Mouse (Mus musculus): ENCODE measurements around the gene Hsh2d. TPM values are rescaled to one million over a fixed set of nuclear protein-coding genes. Genes with fewer than 3 reads are reported as not detected.
A peak's percentile ranks its signal among the peaks of the same experiment; 100 is the strongest.

The Hsh2d gene
- polyA plus RNA-seq, 1 experiment from 2014 or later: not detected

DNA sequence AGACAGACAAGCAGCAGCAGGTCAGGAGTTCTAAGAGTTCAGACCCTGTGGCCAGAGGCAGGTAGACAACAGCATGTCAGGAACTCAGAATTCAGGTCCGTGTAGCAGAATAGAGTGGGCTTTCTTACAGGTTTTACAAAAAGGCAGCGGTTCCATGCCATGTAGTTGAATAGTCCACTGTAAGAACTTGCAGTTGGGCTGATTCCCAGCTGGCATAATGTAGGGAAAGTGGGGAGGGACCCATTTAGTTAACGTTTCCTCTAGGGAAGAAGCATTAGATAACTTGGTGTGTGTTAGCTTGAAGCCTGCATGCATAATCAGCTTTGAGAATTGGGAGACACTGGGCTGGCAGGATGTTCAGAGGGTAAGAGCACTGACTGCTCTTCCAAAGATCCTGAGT lies 30.7 kb upstream of the Hsh2d start:
- H3K4me3 ChIP-seq (replicated peaks): no peak overlapping the region
- H3K27me3 ChIP-seq (replicated peaks): no peaks in the 10 kb centered on the region
- no peaks in the 10 kb centered on the region for H3K36me3 ChIP-seq
- WGBS: 76% methylated on average over 3 of the region's 3 CpGs
- H3K9me3 ChIP-seq (replicated peaks): no peaks in the 10 kb centered on the region
- ATAC-seq (ENCODE audit: low FRiP score): no peak
- H3K4me1 ChIP-seq: peaks cover 33% of the 10 kb centered on the region
- H3K4me2 ChIP-seq: no peak overlapping the region
- no peak overlapping the region for H3K27ac ChIP-seq (replicated peaks)
- H3K9ac ChIP-seq (replicated peaks): no peak overlapping the region

DNA sequence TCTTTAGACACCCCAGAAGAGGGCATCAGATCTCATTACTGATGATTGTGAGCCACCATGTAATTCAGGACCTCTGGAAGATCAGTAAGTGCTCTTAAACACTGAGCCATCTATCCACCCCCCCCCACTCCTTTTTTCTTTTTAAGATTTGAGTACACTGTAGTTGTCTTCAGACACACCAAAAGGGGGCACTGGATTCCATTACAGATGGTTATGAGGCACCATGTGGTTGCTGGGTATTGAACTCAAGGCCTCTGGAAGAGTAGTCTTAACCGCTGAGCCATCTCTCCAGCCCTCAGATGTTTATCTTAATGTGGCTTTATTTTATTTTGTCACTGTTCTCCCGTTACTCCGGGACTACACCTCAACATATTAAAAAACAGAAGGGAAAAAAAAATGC lies 29.4 kb upstream of the Hsh2d start:
- Histone ChIP-seq H3K27me3 (replicated peaks) (no peaks in the 10 kb centered on the region), H3K4me2 (peak overlapping the region; percentile 65), H3K36me3 (no peaks in the 10 kb centered on the region), H3K27ac (replicated peaks) (no peak overlapping the region), H3K4me1 (peaks cover 33% of the 10 kb centered on the region), H3K9me3 (replicated peaks) (no peaks in the 10 kb centered on the region), H3K4me3 (replicated peaks) (peak overlapping the region; percentile 90), H3K9ac (replicated peaks) (peak overlapping the region; percentile 61)
- WGBS: 76% methylated on average over 3 of the region's 3 CpGs
- no peak for ATAC-seq (ENCODE audit: low FRiP score)

DNA sequence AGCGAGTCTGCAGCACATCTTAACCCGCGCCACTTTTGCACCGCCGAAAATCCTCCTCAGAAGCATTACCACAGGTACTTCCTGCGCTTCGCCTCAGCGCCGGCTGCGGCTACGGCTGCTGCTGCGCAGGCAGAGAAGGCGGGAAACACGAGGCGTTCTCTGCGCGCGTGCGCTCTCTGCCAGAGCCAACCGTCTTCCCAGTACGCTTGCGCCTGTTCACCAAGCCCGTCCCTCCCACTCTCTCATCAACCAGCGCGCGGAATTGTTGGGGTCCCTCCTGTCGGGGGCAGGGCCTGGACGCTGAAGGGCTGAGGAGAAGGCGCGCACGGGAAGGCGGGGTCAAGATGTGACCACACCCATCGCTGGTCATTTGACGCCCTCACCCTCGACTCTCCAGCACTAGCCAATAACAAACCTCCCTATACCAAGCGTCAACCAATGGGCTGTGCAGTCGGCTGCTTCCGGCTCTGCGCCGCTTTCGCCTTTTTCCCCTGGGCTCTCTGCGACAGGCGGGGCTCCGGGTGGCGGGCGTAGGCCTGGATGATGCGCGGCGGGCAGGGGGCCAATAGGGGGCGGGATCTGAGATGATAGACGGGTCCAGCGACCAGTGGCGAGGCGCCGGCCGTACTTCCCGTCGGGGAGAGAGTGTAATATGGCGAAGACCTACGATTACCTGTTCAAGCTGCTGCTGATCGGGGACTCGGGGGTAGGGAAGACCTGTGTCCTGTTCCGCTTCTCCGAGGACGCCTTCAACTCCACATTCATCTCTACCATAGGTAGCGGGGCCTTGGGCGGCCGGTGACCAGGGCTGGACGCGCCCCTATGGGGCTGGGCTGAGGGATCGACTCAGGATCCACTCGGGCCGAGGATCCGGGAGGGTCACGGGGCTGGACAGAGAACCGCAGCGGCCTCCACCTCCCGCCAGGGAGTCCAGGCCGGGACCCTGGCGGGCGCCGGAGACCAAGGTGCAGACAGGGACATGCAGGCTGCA lies 28.4 kb upstream of the Hsh2d start, which contains the start of gene Rab8a:
Gene Rab8a, plus strand, starts transcription at position 494 of the 991 bp plus-strand sequence.
- Histone ChIP-seq H3K9me3 (replicated peaks) (no peaks in the 10 kb centered on the region), H3K36me3 (no peaks in the 10 kb centered on the region), H3K27ac (replicated peaks) (peak within 1 kb of the TSS; percentile 86), H3K4me2 (peak within 1 kb of the TSS; percentile 65), H3K4me1 (peaks cover 33% of the 10 kb centered on the region), H3K4me3 (replicated peaks) (peak within 1 kb of the TSS; percentile 90), H3K27me3 (replicated peaks) (no peaks in the 10 kb centered on the region), H3K9ac (replicated peaks) (peak within 1 kb of the TSS; percentile 88)
- ATAC-seq (ENCODE audit: low FRiP score): peak; percentile 98
- WGBS: under 1% methylated on average over 82 of the region's 82 CpGs

DNA sequence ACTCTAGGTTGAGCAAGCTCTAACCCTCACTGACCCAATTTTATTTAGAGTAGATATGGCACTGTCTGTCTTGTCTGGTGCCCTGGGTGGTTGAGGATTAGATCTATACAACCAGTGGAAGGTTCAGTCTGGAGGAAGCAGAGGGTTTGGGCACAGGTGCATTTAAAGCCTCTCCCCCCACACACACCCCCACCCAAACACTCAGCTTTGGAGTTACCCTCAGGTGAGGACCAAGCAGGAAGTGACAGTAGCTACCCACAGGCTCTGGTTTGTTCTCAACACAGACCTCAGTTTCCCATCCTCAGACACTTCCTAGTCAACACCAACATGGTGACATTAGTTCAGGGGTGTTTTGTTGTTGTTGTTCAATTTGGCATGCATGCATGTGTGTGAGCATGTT lies 26.6 kb upstream of the Hsh2d start:
- Histone ChIP-seq H3K27ac (replicated peaks) (no peak overlapping the region), H3K4me2 (peak overlapping the region; percentile 65), H3K4me3 (replicated peaks) (peak overlapping the region; percentile 90; the same call in 1 of the 2 replicates)

DNA sequence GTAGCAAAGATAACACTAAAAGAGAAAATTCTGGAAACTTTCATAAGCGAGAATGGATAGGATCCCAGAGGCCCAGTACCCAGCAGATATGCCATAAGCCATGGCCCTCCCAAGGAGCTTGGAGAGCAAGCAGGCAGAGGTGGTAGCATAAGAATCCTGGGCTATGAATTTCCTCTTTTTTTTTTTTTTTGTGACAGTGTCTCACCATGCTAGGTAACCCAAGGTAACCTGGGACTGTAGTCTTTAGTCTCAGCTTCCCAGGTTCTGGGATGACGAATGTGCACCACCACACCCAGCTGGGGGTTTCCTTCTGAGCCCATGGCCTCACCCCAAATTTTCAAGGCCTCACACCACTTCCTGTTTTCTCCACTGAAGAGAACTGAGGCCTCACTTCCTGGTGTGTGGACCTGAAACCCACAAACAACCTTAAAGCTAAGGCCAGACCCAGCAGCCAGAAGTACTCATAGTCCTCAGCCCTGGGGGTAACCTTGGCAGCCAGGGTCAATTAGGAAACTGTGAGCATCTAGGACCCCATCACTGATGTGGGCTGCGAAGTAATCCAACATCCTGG lies 20.3 kb upstream of the Hsh2d start:
- WGBS: 92% methylated on average over 3 of the region's 3 CpGs
- Histone ChIP-seq H3K9me3 (replicated peaks) (no peaks in the 10 kb centered on the region), H3K36me3 (peaks cover 60% of the 10 kb centered on the region), H3K4me1 (no peaks in the 10 kb centered on the region), H3K4me2 (no peak overlapping the region), H3K4me3 (replicated peaks) (no peak overlapping the region), H3K27me3 (replicated peaks) (no peaks in the 10 kb centered on the region), H3K27ac (replicated peaks) (no peak overlapping the region), H3K9ac (replicated peaks) (no peak overlapping the region)
- ATAC-seq (ENCODE audit: low FRiP score): no peak

More for the DNA sequence above, 26.6 kb upstream of the Hsh2d start:
- Histone ChIP-seq H3K36me3 (no peaks in the 10 kb centered on the region), H3K27me3 (replicated peaks) (no peaks in the 10 kb centered on the region), H3K9me3 (replicated peaks) (no peaks in the 10 kb centered on the region), H3K4me1 (peaks cover 33% of the 10 kb centered on the region), H3K9ac (replicated peaks) (no peak overlapping the region)
- no peak for ATAC-seq (ENCODE audit: low FRiP score)

DNA sequence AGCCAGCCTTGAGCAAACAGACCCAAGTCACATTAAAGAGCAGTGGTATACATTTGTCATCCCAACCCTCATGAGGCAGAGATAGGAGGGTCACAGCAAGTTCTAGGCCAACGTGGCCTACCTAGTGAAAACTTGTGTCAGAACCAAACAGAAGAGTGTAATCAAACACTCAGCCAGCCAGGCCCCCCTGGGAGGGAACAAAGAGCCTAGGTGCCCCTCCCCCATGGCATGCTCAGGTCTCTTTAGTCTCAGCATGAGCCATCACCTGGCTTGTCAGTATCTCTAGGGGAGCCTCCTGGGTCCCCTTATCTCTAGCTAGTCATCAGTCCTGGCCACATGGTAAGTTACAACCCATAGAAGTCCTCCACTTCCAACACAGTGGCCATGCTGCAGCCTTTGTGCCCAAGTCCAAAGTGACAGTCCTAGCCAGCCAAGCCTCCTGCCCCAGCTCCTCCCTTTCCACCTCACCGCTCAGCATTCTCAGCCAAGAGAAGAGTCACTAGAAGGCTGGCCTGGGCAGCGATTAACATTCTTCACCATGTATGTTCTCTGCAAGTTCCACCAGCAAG lies 19.7 kb upstream of the Hsh2d start:
- WGBS: 82% methylated on average over 3 of the region's 3 CpGs
- no peak for ATAC-seq (ENCODE audit: low FRiP score)
- Histone ChIP-seq H3K4me3 (replicated peaks) (no peak overlapping the region), H3K9me3 (replicated peaks) (no peaks in the 10 kb centered on the region), H3K27ac (replicated peaks) (no peak overlapping the region), H3K27me3 (replicated peaks) (no peaks in the 10 kb centered on the region), H3K9ac (replicated peaks) (no peak overlapping the region), H3K36me3 (peaks cover 66% of the 10 kb centered on the region), H3K4me2 (no peak overlapping the region), H3K4me1 (no peaks in the 10 kb centered on the region)

DNA sequence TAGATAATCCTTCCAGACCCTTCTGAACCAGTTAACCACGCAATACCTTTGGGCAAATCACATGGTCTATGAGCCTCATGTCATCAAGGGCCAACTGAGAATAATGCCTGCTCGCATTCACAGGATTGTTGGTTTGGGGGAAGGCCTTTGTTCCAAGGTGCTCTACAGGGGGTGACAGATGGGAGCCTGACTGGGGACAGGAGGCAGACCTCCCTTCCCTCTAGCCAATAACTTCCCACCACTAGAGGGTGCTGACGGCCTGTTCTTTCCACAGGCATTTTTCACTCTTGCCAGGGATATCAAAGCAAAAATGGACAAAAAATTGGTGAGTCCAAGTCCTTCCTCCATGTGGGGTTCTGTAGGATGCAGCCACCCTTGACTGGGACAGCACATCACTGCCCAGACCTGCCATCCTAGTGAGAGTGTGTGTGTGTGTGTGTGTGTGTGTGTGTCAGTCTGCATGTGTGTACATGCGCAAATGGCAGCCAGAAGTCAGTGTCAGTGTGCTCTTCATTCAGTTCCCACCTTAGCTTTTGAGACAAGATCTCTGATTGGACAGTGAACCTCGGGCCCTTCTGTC lies 12.0 kb upstream of the Hsh2d start:
- Histone ChIP-seq H3K9me3 (replicated peaks) (no peaks in the 10 kb centered on the region), H3K36me3 (peaks cover 92% of the 10 kb centered on the region), H3K4me2 (no peak overlapping the region), H3K27me3 (replicated peaks) (no peaks in the 10 kb centered on the region), H3K4me3 (replicated peaks) (no peak overlapping the region), H3K4me1 (no peaks in the 10 kb centered on the region), H3K27ac (replicated peaks) (no peak overlapping the region), H3K9ac (replicated peaks) (no peak overlapping the region)
- ATAC-seq (ENCODE audit: low FRiP score): peak; percentile 18; the same call in 1 of the 2 replicates
- WGBS: 57% methylated on average over 5 of the region's 5 CpGs

DNA sequence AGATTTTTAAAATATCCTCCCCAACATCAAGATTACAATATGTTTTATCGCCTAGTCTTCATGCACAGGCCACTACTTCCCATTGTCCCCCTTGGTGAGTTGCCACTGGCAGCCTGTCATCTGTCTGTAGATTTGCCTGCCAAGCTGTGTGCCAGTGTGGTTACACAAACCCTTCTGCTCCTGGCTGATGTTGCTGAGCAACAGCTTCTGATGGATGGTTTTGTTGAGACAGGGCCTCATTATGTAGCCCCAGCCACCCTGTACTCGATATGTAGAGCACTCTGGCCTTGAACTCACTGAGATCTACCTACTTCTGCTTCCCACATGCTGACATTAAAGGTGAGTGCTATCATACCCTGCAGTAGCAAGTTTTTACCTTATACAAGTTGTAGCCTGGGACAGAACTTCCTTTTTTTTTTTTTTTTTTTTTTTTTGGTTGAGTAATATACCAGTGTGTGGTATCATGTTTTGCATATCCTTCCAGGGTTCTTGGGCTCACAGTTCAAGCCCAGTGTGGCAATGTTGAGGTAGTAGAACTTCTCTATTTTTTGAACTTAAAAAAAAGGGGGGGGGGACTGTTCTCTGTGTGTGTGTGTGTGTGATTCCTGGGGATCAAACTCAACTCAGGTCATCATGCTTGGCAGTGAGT lies 5.8 kb upstream of the Hsh2d start:
- H3K4me1 ChIP-seq: no peaks in the 10 kb centered on the region
- no peak overlapping the region for H3K9ac ChIP-seq (replicated peaks)
- no peak overlapping the region for H3K4me2 ChIP-seq
- H3K9me3 ChIP-seq (replicated peaks): no peaks in the 10 kb centered on the region
- 63% methylated on average over 2 of the region's 2 CpGs for WGBS
- no peak overlapping the region for H3K4me3 ChIP-seq (replicated peaks)
- no peaks in the 10 kb centered on the region for H3K27me3 ChIP-seq (replicated peaks)
- H3K27ac ChIP-seq (replicated peaks): no peak overlapping the region
- H3K36me3 ChIP-seq: peaks cover 31% of the 10 kb centered on the region
- ATAC-seq (ENCODE audit: low FRiP score): no peak

DNA sequence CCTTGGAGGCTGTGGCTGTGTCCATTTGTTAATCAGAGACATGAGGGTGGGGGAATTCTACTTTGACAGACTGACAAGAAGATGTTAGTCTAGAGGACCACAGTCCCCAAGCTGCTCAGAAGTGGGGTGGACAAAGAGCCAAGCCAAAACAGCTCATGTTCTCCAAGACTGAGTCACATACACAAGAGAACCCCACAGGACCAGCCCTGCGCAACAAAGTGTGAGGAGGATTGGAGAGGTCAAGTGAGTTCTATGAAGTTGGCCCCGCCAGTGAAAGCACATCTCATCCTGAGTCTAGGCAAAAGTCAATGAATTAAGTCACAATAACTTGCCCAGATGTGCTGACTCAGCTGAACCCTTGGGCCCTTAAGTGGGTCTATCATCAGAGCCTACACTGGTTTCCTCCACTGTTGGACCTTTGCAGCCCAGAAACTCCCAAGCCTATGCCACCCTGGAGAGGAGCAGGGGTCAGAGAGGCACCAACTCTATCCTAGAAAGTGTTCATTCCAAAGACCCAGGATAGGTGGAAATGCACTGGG lies 1.6 kb upstream of the Hsh2d start:
- no peak overlapping the region for H3K4me2 ChIP-seq
- H3K27me3 ChIP-seq (replicated peaks): no peaks in the 10 kb centered on the region
- H3K9ac ChIP-seq (replicated peaks): no peak overlapping the region
- 82% methylated on average over 2 of the region's 2 CpGs for WGBS
- H3K4me1 ChIP-seq: no peaks in the 10 kb centered on the region
- no peak for ATAC-seq (ENCODE audit: low FRiP score)
- no peak overlapping the region for H3K4me3 ChIP-seq (replicated peaks)
- no peaks in the 10 kb centered on the region for H3K9me3 ChIP-seq (replicated peaks)
- H3K36me3 ChIP-seq: no peaks in the 10 kb centered on the region
- no peak overlapping the region for H3K27ac ChIP-seq (replicated peaks)

DNA sequence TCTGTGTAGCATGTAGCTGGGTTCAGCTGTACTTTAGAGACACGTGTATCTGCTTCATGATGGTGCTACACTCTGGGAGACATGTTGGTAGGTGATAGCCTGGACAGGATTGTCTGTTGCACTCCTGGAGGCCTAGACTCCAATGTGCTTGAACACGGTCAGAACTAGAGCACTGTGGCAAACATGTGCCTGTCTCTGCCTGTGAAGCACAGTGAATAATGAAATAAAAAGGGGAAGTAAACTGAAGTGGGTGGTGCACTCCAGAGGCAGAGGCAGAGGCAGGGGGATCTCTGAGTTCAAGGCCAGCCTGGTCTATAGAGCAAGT lies 739 bp downstream of the Hsh2d start:
- Histone ChIP-seq H3K27ac (replicated peaks) (no peak overlapping the region), H3K4me1 (no peaks in the 10 kb centered on the region), H3K9me3 (replicated peaks) (no peaks in the 10 kb centered on the region), H3K27me3 (replicated peaks) (no peaks in the 10 kb centered on the region), H3K36me3 (no peaks in the 10 kb centered on the region), H3K4me2 (no peak overlapping the region), H3K4me3 (replicated peaks) (no peak overlapping the region), H3K9ac (replicated peaks) (no peak overlapping the region)
- ATAC-seq (ENCODE audit: low FRiP score): no peak
- 80% methylated on average over 2 of the region's 2 CpGs for WGBS

DNA sequence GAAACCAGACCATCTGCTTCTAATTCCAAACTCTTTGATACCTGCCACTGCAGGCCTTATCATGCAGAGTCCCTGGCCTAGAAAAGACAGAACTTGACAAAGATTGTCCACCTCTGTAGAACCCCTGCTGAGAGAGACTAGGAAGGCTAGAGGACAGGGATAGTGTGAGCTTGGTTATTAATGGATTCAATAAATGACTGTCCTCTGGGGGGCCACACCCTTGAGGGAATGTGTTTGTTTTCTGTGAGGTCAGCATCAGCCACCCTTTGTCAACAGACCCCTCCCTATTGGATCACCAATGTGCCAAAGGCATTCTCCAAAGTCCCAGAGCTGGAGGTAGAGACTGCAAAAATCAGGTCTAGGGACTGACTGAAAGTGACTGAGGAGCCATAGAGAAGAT lies 2.6 kb downstream of the Hsh2d start:
- Histone ChIP-seq H3K27me3 (replicated peaks) (no peaks in the 10 kb centered on the region), H3K4me3 (replicated peaks) (no peak overlapping the region), H3K4me2 (no peak overlapping the region), H3K36me3 (no peaks in the 10 kb centered on the region), H3K27ac (replicated peaks) (no peak overlapping the region), H3K4me1 (no peaks in the 10 kb centered on the region), H3K9me3 (replicated peaks) (no peaks in the 10 kb centered on the region), H3K9ac (replicated peaks) (no peak overlapping the region)
- no peak for ATAC-seq (ENCODE audit: low FRiP score)

All from neural tube, embryonic 15.5 days (tissue).